Comparison of ENCODE assay signal across 42 mouse cellular contexts in genomic region chr16:16826223-16826622, GRCm38 (mm10). TPM values are rescaled to one million over a fixed set of nuclear protein-coding genes. Genes with fewer than 3 reads are reported as not detected.
"Had no signal": no experiment of that assay in that cellular context is flagged by ENCODE, and none has a peak within 500 bp of the region (broad histone marks: within the 10 kb centered on the region; RNA-seq: fewer than 3 reads in every experiment).

No protein-coding gene starts in this region.

- H3K27me3 ChIP-seq: limb, embryonic 12.5 days; limb, embryonic 13.5 days; limb, embryonic 15.5 days; liver, embryonic 12.5 days; liver, embryonic 13.5 days; liver, embryonic 15.5 days; lung, embryonic 15.5 days; midbrain, embryonic 12.5 days; midbrain, embryonic 13.5 days; midbrain, embryonic 15.5 days had no signal

- H3K27ac ChIP-seq: limb, embryonic 10.5 days; limb, embryonic 12.5 days; limb, embryonic 13.5 days; limb, embryonic 15.5 days; liver, embryonic 12.5 days; liver, embryonic 13.5 days; liver, embryonic 14.5 days; liver, embryonic 15.5 days; lung, embryonic 15.5 days; macrophage; midbrain, embryonic 10.5 days; midbrain, embryonic 12.5 days; midbrain, embryonic 13.5 days; midbrain, embryonic 15.5 days had no signal

- H3K36me3 ChIP-seq: limb, embryonic 10.5 days; limb, embryonic 12.5 days; limb, embryonic 13.5 days; limb, embryonic 15.5 days; liver, embryonic 12.5 days; liver, embryonic 13.5 days; liver, embryonic 15.5 days; lung, embryonic 15.5 days; midbrain, embryonic 10.5 days; midbrain, embryonic 12.5 days; midbrain, embryonic 13.5 days; midbrain, embryonic 15.5 days had no signal

- H3K4me3 ChIP-seq: limb, embryonic 10.5 days; limb, embryonic 12.5 days; limb, embryonic 13.5 days; limb, embryonic 15.5 days; liver, embryonic 12.5 days; liver, embryonic 13.5 days; liver, embryonic 15.5 days; lung, embryonic 15.5 days; megakaryocyte, embryonic 14.5 days; midbrain, embryonic 10.5 days; midbrain, embryonic 12.5 days; midbrain, embryonic 13.5 days; midbrain, embryonic 15.5 days; myocyte had no signal

- H3K9me3 ChIP-seq: limb, embryonic 10.5 days; limb, embryonic 12.5 days; limb, embryonic 13.5 days; limb, embryonic 15.5 days; liver, embryonic 12.5 days; liver, embryonic 13.5 days; liver, embryonic 15.5 days; lung, embryonic 15.5 days; megakaryocyte, embryonic 14.5 days; midbrain, embryonic 10.5 days; midbrain, embryonic 12.5 days; midbrain, embryonic 13.5 days; midbrain, embryonic 15.5 days had no signal

- H3K9ac ChIP-seq: limb, embryonic 12.5 days; limb, embryonic 13.5 days; limb, embryonic 15.5 days; liver, embryonic 12.5 days; liver, embryonic 13.5 days; liver, embryonic 14.5 days; liver, embryonic 15.5 days; liver, postnatal 0 days; lung, embryonic 14.5 days; lung, embryonic 15.5 days; midbrain, embryonic 12.5 days; midbrain, embryonic 13.5 days; midbrain, embryonic 15.5 days had no signal

- H3K4me1 ChIP-seq: limb, embryonic 12.5 days; lung, embryonic 15.5 days; midbrain, embryonic 15.5 days had no signal

- ATAC-seq: liver, embryonic 12.5 days; liver, postnatal 0 days; lung, postnatal 0 days; midbrain, embryonic 13.5 days; midbrain, embryonic 15.5 days; midbrain, embryonic 16.5 days had no signal

- DNase-seq: left cerebral cortex, postnatal 4 days; liver; liver, embryonic 13.5 days; liver, postnatal 0 days; lung, adult 18-20 months; lung, adult 2 months; lung, embryonic 14.5 days; lung, postnatal 10 days; lung, postnatal 14 days; lung, postnatal 36 days; lung, postnatal 4 days; midbrain, embryonic 14.5 days had no signal

RNA-seq across cellular contexts. Expression of gene Spag6l, which starts 3.0 kb away (rescaled TPM):
- total RNA-seq: liver, adult 2 months; megakaryocyte, adult 5-6 weeks; monocyte, adult 5-6 weeks had no signal
- polyA plus RNA-seq: limb, embryonic 11.5 days; limb, embryonic 15.5 days; liver, adult 2 months; liver, embryonic 11.5 days; liver, embryonic 12.5 days; liver, embryonic 13.5 days; liver, embryonic 15.5 days; liver, embryonic 16.5 days; macrophage; myocyte had no signal

RNA-seq across cellular contexts. Expression of gene Igll1, which starts 37.6 kb away (rescaled TPM):
- total RNA-seq: left cerebral cortex, postnatal 10 days; left cerebral cortex, postnatal 14 days; left cerebral cortex, postnatal 25 days; left cerebral cortex, postnatal 36 days; left cerebral cortex, postnatal 4 days; liver, adult 2 months; midbrain, postnatal 0 days; monocyte, adult 5-6 weeks had no signal
- polyA plus RNA-seq: limb, embryonic 10.5 days; limb, embryonic 11.5 days; liver, adult 2 months; liver, embryonic 11.5 days; liver, embryonic 12.5 days; lung, adult 2 months; lung, embryonic 14.5 days; macrophage; midbrain, embryonic 11.5 days; midbrain, embryonic 12.5 days; midbrain, embryonic 14.5 days; midbrain, embryonic 15.5 days; midbrain, embryonic 16.5 days; midbrain, postnatal 0 days; myocyte; neural tube, embryonic 11.5 days had no signal

RNA-seq across cellular contexts. Expression of gene Vpreb1, which starts 44.4 kb away (rescaled TPM):
- total RNA-seq: left cerebral cortex, postnatal 10 days; left cerebral cortex, postnatal 14 days; left cerebral cortex, postnatal 25 days; liver, adult 2 months; megakaryocyte, adult 5-6 weeks; midbrain, postnatal 0 days; monocyte, adult 5-6 weeks had no signal
- polyA plus RNA-seq: macrophage had no signal
